Mouse (Mus musculus): Measurements from ENCODE around the gene St6gal1.

The St6gal1 gene

GRCm38 (mm10) chr16:23307142-23307968, 82.8 kb downstream of the St6gal1 start:
- DNase-seq = no peak

- no peak for DNase-seq
These were observed 83.5 kb downstream of the St6gal1 start for GRCm38 (mm10) chr16:23308012-23308554.

- DNase-seq = no peak
These were observed 84.5 kb downstream of the St6gal1 start for GRCm38 (mm10) chr16:23309080-23309479.

- DNase-seq = no peak
These were observed 88.1 kb downstream of the St6gal1 start for GRCm38 (mm10) chr16:23312604-23313003.

- DNase-seq = peak in 1 of 2 experiments; percentile 23
These were observed 90.2 kb downstream of the St6gal1 start for GRCm38 (mm10) chr16:23314790-23315189.

- DNase-seq = no peak
These were observed 93.0 kb downstream of the St6gal1 start for GRCm38 (mm10) chr16:23317411-23318047.

GRCm38 (mm10) chr16:23320025-23320424, 95.5 kb downstream of the St6gal1 start:
- DNase-seq = no peak

GRCm38 (mm10) chr16:23320579-23320978, 96.0 kb downstream of the St6gal1 start:
- DNase-seq = no peak

GRCm38 (mm10) chr16:23322453-23322852, 97.9 kb downstream of the St6gal1 start:
- no peak for DNase-seq

GRCm38 (mm10) chr16:23323915-23324314, 99.4 kb downstream of the St6gal1 start:
- DNase-seq = no peak

GRCm38 (mm10) chr16:23324867-23325650, 100.5 kb downstream of the St6gal1 start:
- DNase-seq = no peak

GRCm38 (mm10) chr16:23326664-23327063, 102.1 kb downstream of the St6gal1 start:
- DNase-seq = no peak

GRCm38 (mm10) chr16:23327266-23327665, 102.7 kb downstream of the St6gal1 start:
- DNase-seq = no peak

- no peak for DNase-seq
These were observed 103.7 kb downstream of the St6gal1 start for GRCm38 (mm10) chr16:23328201-23328600.

GRCm38 (mm10) chr16:23332136-23332535, 107.6 kb downstream of the St6gal1 start:
- no peak for DNase-seq

GRCm38 (mm10) chr16:23332686-23333085, 108.1 kb downstream of the St6gal1 start:
- no peak for DNase-seq

GRCm38 (mm10) chr16:23333875-23334551, 109.5 kb downstream of the St6gal1 start:
- DNase-seq = peak in 1 of 2 experiments; percentile 25

GRCm38 (mm10) chr16:23337317-23337716, 112.8 kb downstream of the St6gal1 start:
- DNase-seq = no peak

GRCm38 (mm10) chr16:23341254-23341653, 116.7 kb downstream of the St6gal1 start:
- DNase-seq = no peak

GRCm38 (mm10) chr16:23350802-23351201, 126.3 kb downstream of the St6gal1 start:
- DNase-seq = no peak

GRCm38 (mm10) chr16:23361031-23361430, 136.5 kb downstream of the St6gal1 start:
- DNase-seq = no peak

- no peak for DNase-seq
These were observed 137.0 kb downstream of the St6gal1 start for GRCm38 (mm10) chr16:23361434-23361970.
